Mouse (Mus musculus) lung, postnatal 0 days (tissue): Measurements from ENCODE around the gene Wwtr1.

Experiments used
- CTCF ChIP-seq: IDR thresholded peaks from 2 replicates; pipeline ENCODE4 v1.5.1; 2016; ENCODE audit warnings: antibody characterized with exemption, mild to moderate bottlenecking
- EP300 ChIP-seq: IDR thresholded peaks from 2 replicates; pipeline ENCODE4 v1.6.1; 2016; ENCODE audit warnings: antibody characterized with exemption, mild to moderate bottlenecking, control low read depth

GRCm38 (mm10) chr3:57420233-57420632 lies 155.5 kb downstream of the Wwtr1 start:
- no peak for TF ChIP-seq CTCF
- TF ChIP-seq EP300: no peak
